Mouse (Mus musculus) embryonic fibroblast, embryonic 13.5 days (primary cell): ENCODE measurements around the gene Rftn1.

Source experiments
- CTCF ChIP-seq: IDR thresholded peaks from 2 replicates; pipeline ENCODE4 v1.5.1; 2011; ENCODE audit warnings: mild to moderate bottlenecking, control low read depth, low read length, moderate library complexity, borderline replicate concordance; ENCODE audit not compliant: insufficient read depth
- POLR2A ChIP-seq: IDR thresholded peaks from 2 replicates; pipeline ENCODE4 v1.6.1; 2011; ENCODE audit warnings: low read depth, mild to moderate bottlenecking, control low read depth, low read length, moderate library complexity

DNA sequence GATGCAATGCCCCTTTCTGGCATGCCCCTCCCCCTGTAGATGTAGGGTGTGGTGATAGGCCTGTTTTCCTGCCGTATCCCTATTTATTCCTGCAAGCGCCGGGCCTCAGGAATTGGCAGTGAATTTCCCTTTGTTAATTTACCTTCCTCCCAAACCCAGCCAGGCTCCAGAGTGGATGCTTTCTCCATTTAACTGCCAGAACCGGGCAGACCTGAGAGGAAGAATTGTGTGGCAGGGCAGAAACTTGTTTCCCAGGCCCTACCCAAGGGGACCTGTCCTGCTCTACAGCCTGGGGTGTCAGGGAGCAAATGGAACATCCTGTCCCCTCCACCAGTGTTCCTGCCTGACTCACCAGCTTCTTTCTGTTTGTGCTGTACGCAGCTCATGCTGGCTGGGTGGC, 34.2 kb upstream of the Rftn1 start:
- TF ChIP-seq CTCF (no peak), POLR2A (no peak)
